Mouse (Mus musculus) urinary bladder, postnatal 25 days (tissue): Measurements from ENCODE around the gene Cdh4.

Source experiments
- DNase-seq: peaks from one replicate; pipeline ENCODE4 v3.0.0; 2022; ENCODE audit warnings: low spot score

The Cdh4 gene

GRCm38 (mm10) chr2:179733141-179733831, 291.1 kb downstream of the Cdh4 start:
- no peak for DNase-seq

DNA sequence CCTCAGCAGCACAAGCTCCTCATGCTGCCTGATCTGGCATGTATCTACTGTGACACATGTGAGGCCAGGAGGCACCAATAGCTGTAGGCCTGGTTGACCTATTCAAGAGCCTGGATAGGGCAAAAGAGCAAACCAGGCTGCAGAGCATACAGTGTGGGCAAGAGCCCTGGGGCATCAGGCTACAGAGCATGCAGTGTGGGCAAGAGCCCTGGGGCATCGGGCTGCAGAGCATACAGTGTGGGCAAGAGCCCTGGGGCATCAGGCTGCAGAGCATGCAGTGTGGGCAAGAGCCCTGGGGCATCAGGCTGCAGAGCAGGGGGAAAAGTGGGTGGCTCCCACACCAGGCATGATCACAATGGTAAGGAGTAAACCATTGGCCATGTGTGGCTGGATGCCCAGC, 300.2 kb downstream of the Cdh4 start:
- no peak for DNase-seq

GRCm38 (mm10) chr2:179742828-179743227, 300.6 kb downstream of the Cdh4 start:
- no peak for DNase-seq

DNA sequence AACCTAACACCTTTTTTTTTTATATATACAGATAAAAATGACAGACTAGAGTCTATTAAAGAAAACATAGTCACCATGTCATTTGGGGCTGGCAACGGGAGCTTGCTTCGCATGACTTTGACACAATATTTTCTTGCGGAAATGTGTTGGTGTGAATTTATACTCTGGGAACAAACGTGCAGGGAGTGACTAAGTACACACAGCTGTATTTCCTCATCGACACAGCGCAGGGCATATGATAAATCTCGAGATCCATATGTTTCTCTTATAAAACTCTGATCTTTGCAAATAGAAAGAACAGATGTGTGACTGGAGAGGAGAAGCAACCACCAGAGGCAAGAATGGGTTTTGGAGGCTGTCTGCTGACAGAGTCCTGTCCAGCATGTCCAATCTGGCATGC, 304.3 kb downstream of the Cdh4 start:
- no peak for DNase-seq

GRCm38 (mm10) chr2:179749399-179749798, 307.2 kb downstream of the Cdh4 start:
- no peak for DNase-seq

DNA sequence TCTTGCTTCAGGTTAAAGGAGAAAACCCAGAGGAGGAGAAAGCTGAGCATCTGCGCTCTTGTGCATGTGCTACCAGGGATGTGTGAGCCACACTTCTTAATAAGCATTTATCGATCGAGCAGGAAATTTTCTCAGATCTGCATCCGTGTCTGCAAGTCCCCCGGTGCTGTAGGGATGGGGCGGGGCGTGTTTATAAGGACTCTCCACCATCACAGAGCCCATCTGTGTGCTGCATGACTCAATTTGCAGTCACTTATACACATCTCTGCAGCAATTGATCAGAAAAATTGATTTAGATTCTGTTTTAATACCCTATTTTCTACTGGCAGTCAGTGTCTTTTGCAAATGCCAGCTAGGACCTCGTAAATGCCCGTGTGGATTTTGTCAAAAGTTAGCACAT, 311.6 kb downstream of the Cdh4 start:
- no peak for DNase-seq

GRCm38 (mm10) chr2:179754776-179755175, 312.5 kb downstream of the Cdh4 start:
- no peak for DNase-seq

DNA sequence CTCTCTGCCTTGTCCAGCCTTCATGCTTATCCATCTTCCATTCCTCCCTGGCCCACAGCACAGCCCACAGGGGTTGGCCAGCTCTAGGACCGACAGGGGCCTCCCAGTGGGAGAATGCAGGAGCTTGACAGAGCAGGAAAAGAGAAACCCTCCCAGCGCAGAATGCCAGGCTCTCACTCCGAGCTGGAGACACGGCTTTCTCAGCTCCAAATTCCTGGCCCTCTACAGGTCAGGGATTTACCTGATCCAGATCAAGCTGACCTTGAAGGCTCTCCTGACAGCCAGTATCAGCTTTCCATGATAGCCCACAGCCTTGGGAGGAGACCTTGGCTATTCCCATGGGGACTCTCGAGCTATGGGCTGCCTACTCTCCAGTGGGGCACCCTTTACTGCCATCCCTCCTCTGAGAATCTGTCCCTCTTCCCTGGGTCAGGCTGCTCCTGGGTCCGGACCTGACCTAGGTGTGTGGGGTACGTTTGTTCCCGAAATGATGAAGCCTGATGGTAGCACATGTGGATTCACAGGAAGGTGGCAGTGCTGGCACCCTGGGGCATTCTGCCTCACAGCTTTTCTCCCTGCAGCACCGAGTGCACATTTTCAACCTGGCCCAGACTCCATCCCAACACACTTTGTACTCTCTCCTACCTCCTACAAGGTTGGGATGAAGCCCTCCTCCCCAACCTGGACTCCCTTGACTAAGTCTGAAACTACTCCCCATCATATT, 319.6 kb downstream of the Cdh4 start:
- DNase-seq = no peak

DNA sequence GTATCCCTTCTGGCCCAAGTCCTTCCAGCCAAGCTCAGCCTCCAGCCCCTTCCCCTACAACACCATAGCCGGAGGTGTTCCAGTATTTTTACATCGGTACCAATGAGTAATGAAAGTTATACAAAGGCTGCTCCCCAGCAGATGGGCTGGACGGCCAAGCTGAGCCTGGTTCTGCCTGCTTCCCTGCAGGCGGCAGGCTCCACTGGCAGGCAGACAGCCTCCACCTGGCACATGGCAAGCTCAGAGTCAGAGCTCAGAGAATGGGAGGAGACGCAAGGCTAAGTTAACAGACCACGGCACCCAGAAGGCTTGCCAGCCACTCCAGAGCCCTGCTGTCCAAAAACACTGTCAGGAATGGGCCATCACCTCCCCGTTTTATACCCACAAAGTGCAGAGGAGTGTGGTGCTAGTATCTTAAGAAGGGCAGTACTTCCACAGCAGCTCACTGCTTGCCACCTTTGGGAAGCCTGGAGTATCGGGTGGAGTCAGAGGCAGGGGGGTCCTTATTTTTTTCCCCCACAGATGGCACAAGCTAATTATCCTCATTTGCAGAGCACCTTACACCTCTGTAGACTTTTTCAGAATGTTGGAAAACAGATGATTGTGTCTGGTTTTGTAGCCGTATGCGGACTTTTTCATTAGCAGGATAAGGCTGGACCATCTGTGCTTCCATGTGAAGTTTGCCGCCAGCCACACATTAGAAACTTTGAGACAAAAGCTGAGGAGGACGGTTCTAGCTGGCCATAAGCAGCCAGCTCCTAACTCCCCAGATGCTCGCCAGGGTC, 320.5 kb downstream of the Cdh4 start:
- DNase-seq = no peak

GRCm38 (mm10) chr2:179764460-179764859, 322.2 kb downstream of the Cdh4 start:
- DNase-seq = no peak

GRCm38 (mm10) chr2:179766664-179767526, 324.7 kb downstream of the Cdh4 start:
- no peak for DNase-seq

- no peak for DNase-seq
Measured at GRCm38 (mm10) chr2:179767527-179767849, 325.3 kb downstream of the Cdh4 start.

DNA sequence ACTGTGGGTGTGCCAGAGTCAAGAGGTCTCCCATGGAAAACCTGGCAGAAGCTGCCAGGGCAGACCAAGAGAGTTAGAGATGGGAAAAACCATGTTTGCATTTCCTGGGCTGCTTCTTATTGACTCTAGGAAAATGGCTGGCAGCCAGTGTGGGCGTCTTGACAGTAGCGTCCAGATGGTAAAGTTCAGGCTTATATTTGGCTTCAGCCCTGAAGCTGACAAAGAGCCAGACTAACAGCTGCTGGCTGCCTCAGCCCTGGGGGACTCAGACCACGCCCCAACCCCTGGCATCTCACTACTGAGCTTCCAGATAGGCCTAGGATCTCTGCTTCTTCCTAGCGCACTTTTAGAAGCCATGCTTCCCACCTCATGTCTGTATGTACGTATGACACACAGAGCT, 326.9 kb downstream of the Cdh4 start:
- no peak for DNase-seq

DNA sequence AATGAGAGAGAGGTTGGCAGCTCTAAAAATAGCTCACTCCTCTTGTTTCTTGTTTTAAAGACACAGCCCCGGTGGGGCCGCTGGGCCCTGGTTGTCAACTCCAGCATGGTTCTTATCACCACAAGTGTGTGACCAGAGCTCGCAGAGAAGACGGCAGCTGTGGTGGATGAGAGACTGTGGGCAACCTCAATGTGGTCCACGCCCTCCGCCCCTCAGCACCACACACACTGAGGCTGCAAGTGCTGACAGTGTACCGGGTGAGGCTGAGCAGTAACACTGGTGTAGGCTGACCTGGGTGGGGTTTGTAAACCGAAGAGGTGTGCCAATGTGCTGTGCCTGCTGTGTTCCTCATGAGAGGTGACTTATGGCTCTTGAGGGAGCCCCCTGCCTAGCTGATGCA, 327.7 kb downstream of the Cdh4 start:
- no peak for DNase-seq

GRCm38 (mm10) chr2:179774440-179775110, 332.3 kb downstream of the Cdh4 start:
- no peak for DNase-seq

GRCm38 (mm10) chr2:179775999-179776705, 333.9 kb downstream of the Cdh4 start:
- DNase-seq = no peak

DNA sequence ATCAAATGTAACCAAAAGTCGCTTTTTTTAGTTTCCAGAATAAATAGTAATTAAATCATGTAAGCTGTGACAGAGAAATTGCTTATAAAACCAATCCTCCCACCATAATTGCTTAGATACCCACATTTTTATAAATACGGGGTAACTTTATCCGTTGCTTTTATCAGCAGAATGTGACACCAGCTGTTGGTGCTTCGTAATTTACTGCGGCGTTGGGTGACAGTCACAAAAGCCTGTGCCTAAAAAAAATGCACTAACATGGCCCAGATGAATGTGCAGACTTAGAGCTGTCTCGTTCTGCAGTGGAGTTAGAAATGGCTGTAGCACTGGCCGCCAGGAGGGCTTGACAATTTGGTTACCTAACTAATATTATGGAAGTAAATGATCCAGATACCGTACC, 337.0 kb downstream of the Cdh4 start:
- DNase-seq = no peak

DNA sequence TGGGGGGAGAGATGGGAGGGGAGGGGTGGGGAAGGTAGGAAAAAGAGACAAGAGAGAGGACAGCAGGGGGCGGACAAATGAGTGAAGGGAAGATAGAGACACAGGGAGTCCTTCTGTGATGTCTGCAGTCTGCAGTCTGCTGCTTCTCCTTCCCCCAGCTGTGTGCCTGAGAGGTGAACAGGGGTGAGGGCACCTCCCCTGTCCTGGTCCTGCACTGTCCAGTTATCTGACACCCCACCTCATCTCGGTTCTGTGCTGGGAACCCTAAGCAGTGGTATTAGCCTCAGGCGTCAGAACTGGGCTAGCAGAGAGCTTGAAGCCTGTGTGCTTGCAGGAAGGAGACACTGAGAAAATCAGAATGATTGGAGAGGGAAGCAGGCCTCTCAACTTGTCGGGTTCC, 338.7 kb downstream of the Cdh4 start:
- no peak for DNase-seq

DNA sequence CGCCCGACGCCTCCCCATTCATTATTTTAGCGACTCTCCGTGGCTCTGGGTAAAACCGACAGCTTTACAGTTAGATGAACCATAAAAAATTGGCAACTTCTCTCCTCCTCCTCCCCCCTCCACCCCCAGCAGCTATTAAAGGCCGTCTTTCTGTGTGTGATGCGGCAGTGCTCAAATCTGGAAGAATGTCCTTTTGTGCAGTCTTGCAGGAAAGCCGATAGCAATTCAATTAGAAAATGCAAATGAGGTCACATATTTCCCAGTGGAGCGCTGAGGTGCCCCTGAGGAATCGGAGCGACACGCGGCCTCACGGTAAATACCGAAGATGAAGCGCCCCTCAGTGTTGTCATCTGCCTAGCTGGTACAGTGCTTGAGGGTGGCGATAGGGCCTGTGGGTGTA, 345.0 kb downstream of the Cdh4 start:
- no peak for DNase-seq

DNA sequence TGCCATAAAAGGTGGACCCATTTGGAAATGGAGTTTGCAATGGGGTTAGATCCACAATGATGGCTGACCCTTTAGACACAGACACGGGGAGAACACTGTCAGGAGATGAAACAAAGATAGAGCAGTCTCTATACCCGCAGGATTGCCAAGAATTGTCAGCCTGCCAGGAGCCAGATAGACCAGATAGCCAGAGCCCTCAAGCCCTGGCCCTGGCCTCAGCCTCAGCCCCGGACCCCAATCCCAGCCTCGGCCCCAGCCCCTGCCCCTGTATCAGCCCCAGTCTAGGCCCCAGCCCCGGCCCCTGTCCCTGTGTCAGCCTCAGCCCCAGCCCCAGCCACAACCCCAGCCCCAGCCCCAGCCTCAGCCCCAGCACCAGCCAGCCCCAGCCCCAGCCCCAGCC, 345.6 kb downstream of the Cdh4 start:
- no peak for DNase-seq

- no peak for DNase-seq
Measured at GRCm38 (mm10) chr2:179790684-179791083, 348.5 kb downstream of the Cdh4 start.
